Mouse (Mus musculus) adrenal gland, adult 2 months (tissue): ENCODE data around the gene 1700017D01Rik. TPM values are rescaled to one million over a fixed set of nuclear protein-coding genes. Genes with fewer than 3 reads are reported as not detected.

Experiments used
- DNase-seq: peaks from one replicate; pipeline ENCODE4 v3.0.0; 2021
- polyA plus RNA-seq: library from polyadenylated mRNA; depleted of rRNA; stranded (reverse); fragments of >200 nt; gene quantifications from 2 replicates; pipeline ENCODE4 v1.2.3, GENCODE M21; 2012; rRNA removed
- total RNA-seq, 2 experiments: library from RNA; stranded (reverse); gene quantifications; 2 replicates each; pipeline ENCODE4 v1.2.3; 2021

Gene 1700017D01Rik
- total and polyA plus RNA-seq, 3 experiments: not detected

- no peak for DNase-seq
These were observed 82.7 kb downstream of the 1700017D01Rik start for GRCm38 (mm10) chr19:11048009-11048408.

Other genes starting within 250 kb of the 1700017D01Rik start
- 100 to 1,000 TPM; 149 to 202 TPM for gene Tmem109, start 248.9 kb downstream of the 1700017D01Rik start, total RNA-seq
- gene Tmem109, start 248.9 kb downstream of the 1700017D01Rik start, polyA plus RNA-seq: 240 and 306 TPM in 2 replicates
- 100 to 1,000 TPM; 143 to 184 TPM for gene Prpf19, start 235.6 kb downstream of the 1700017D01Rik start, total RNA-seq
- gene Prpf19, start 235.6 kb downstream of the 1700017D01Rik start, polyA plus RNA-seq: 299 and 410 TPM in 2 replicates
- not detected for gene Zp1, start 210.2 kb downstream of the 1700017D01Rik start, total RNA-seq
- not detected in 2 replicates for gene Zp1, start 210.2 kb downstream of the 1700017D01Rik start, polyA plus RNA-seq
- under 1 TPM in 1 of 2 experiments, not detected in 1; 0.10 TPM for gene Ptgdr2, start 193.7 kb downstream of the 1700017D01Rik start, total RNA-seq
- 0.04 and 0.26 TPM in 2 replicates for gene Ptgdr2, start 193.7 kb downstream of the 1700017D01Rik start, polyA plus RNA-seq
- 10 to 100 TPM; 12.8 to 21.4 TPM for gene Ccdc86, start 181.6 kb downstream of the 1700017D01Rik start, total RNA-seq
- 14.2 and 17.1 TPM in 2 replicates for gene Ccdc86, start 181.6 kb downstream of the 1700017D01Rik start, polyA plus RNA-seq
- 10 to 100 TPM in 1 of 2 experiments, 1 to 10 TPM in 1; 1.1 to 75.2 TPM for gene Ms4a10, start 156.2 kb downstream of the 1700017D01Rik start, total RNA-seq
- gene Ms4a10, start 156.2 kb downstream of the 1700017D01Rik start, polyA plus RNA-seq: 15.4 and 35.0 TPM in 2 replicates
- not detected for gene Ms4a15, start 137.6 kb downstream of the 1700017D01Rik start, total RNA-seq
- gene Ms4a15, start 137.6 kb downstream of the 1700017D01Rik start, polyA plus RNA-seq: not detected in 2 replicates
- not detected for gene Ms4a18, start 112.8 kb downstream of the 1700017D01Rik start, total RNA-seq
- gene Ms4a18, start 112.8 kb downstream of the 1700017D01Rik start, polyA plus RNA-seq: not detected in 2 replicates
- 1 to 10 TPM; 3.5 to 3.9 TPM for gene Ms4a8a, start 49.8 kb downstream of the 1700017D01Rik start, total RNA-seq
- 0.57 and 0.95 TPM in 2 replicates for gene Ms4a8a, start 49.8 kb downstream of the 1700017D01Rik start, polyA plus RNA-seq
- not detected for gene 1700025F22Rik, start 34.4 kb upstream of the 1700017D01Rik start, total RNA-seq
- not detected in 2 replicates for gene 1700025F22Rik, start 34.4 kb upstream of the 1700017D01Rik start, polyA plus RNA-seq
- not detected for gene Ms4a13, start 65.9 kb upstream of the 1700017D01Rik start, total RNA-seq
- not detected in 2 replicates for gene Ms4a13, start 65.9 kb upstream of the 1700017D01Rik start, polyA plus RNA-seq
- gene Ms4a12, start 101.6 kb upstream of the 1700017D01Rik start, total RNA-seq: not detected
- not detected in 2 replicates for gene Ms4a12, start 101.6 kb upstream of the 1700017D01Rik start, polyA plus RNA-seq
- gene Ms4a1, start 135.4 kb upstream of the 1700017D01Rik start, total RNA-seq: under 1 TPM; 0.14 to 0.17 TPM
- gene Ms4a1, start 135.4 kb upstream of the 1700017D01Rik start, polyA plus RNA-seq: 0.03 TPM in 1 of 2 replicates, not detected in the other
- not detected for gene Ms4a5, start 153.0 kb upstream of the 1700017D01Rik start, total RNA-seq
- not detected in 2 replicates for gene Ms4a5, start 153.0 kb upstream of the 1700017D01Rik start, polyA plus RNA-seq
- under 1 TPM in 1 of 2 experiments, not detected in 1; 0.07 TPM for gene Ms4a14, start 183.6 kb upstream of the 1700017D01Rik start, total RNA-seq
- gene Ms4a14, start 183.6 kb upstream of the 1700017D01Rik start, polyA plus RNA-seq: 0.09 and 0.12 TPM in 2 replicates
- 1 to 10 TPM; 1.9 TPM for gene Ms4a7, start 205.3 kb upstream of the 1700017D01Rik start, total RNA-seq
- 0.85 and 1.2 TPM in 2 replicates for gene Ms4a7, start 205.3 kb upstream of the 1700017D01Rik start, polyA plus RNA-seq
- gene Ms4a4a, start 244.6 kb upstream of the 1700017D01Rik start, total RNA-seq: 1 to 10 TPM; 4.8 to 5.2 TPM
- 0.58 and 0.75 TPM in 2 replicates for gene Ms4a4a, start 244.6 kb upstream of the 1700017D01Rik start, polyA plus RNA-seq